Mouse (Mus musculus): ENCODE results near the gene Dhrs4. TPM values are rescaled to one million over a fixed set of nuclear protein-coding genes. Genes with fewer than 3 reads are reported as not detected.
A peak's percentile ranks its signal among the peaks of the same experiment; 100 is the strongest.

Dhrs4 gene
- polyA plus RNA-seq (2012; rRNA removed), result 38.9 and 44.7 TPM in 2 replicates

DNA sequence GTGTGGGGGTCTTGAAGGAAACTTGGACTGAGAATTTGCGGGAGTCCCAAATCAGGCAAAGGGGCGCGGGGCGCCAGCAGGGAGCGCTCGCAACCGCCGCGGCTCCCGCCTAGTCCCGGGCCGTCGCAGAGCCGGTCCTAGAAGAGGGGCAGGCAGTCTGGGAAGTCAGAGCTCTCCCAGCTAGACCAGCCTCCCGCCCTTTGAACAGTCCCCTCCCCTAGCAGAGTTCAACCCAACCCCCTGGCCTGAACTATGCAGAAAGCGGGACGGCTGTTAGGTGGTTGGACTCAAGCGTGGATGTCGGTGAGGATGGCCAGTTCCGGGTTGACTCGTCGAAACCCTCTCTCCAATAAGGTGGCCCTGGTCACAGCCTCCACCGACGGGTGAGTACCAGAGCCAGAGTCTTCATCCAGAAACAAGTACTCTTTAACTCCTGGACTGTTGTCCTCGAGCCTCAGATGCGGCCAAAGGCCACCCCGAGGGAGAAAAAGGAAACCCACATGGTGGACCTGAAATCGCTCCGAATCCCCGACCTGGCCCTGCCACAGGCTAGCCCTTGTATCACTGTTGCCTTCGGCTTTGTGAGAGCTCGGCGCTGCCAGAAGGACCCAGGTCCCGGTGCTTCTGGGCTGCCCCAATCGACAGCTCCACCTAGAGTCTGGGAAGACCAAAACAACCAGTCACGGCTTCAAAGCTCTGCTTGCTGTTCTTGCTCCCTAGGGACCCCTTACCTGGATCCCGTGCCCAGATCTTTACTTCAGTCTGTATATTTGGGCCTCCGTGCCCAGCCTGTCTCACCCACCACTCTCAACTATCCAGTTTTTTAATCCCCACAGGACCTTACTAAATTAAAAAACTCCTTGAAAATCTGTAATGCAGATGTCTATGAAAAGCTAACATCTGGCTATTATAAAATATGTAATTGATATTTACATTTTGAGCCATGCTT, at the start of gene Dhrs4:
Gene Dhrs4 (plus strand): TSS at position 108 of the 949 bp plus-strand sequence.
- DNase-seq (ENCODE audit: low spot score), result peak; percentile 69

GRCm38 (mm10) chr14:55430255-55430654, 48.3 kb upstream of the Dhrs4 start:
- no peak for DNase-seq (ENCODE audit: low spot score)

- no peak for DNase-seq (ENCODE audit: low spot score)
These were observed 45.5 kb upstream of the Dhrs4 start for GRCm38 (mm10) chr14:55433052-55433451.

DNA sequence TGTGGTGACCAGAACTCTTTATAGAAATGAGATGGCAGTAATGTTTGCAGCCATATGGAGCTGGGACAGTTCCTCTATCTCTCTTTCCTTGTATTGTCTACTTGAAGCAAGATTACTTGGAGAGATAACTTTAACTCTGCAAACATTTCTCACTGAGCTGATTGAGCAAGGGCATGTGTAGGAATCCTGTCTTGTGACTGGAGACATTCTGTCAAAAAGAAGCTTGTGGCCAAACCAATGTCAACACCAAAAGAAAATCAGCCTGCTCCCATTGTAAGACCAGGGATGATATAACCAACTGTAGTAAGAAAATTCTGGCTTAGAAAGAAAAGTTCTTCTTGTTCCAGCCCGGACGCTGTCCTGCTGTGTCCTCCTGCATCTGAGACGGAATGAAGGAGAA, 43.7 kb upstream of the Dhrs4 start:
- DNase-seq (ENCODE audit: low spot score), result no peak

GRCm38 (mm10) chr14:55437118-55437517, 41.4 kb upstream of the Dhrs4 start:
- DNase-seq (ENCODE audit: low spot score), result no peak

DNA sequence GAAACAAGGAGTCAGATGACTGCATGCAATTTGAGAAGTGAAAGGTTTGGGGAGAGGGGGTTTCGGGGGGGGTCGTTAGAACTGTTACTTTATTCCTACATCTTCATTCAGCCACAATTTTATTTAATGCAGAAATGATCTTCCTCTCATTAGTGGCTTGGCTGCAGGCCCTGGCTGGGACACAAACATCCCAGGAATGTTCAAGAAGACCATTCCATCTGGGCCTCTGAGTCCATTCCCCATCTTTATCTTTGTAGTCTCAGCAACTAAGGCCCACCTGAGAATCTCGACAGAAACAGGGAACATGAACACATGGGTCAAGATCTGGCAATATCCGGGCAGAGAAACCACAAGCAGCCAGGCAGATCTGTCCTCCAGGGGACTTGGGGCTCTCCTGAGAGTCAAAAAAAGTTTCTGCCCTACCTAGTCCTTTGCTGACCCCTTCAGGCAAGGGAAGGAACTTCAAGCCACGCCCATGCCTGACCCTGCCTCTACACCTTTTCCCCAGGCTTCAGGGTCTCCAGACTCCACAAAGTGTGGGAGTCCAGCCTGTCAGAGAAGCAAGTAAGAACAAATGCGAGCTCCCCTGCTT, 40.3 kb upstream of the Dhrs4 start:
- DNase-seq (ENCODE audit: low spot score), result peak; percentile 34

- no peak for DNase-seq (ENCODE audit: low spot score)
These were observed 20.9 kb upstream of the Dhrs4 start for GRCm38 (mm10) chr14:55457693-55458092.

DNA sequence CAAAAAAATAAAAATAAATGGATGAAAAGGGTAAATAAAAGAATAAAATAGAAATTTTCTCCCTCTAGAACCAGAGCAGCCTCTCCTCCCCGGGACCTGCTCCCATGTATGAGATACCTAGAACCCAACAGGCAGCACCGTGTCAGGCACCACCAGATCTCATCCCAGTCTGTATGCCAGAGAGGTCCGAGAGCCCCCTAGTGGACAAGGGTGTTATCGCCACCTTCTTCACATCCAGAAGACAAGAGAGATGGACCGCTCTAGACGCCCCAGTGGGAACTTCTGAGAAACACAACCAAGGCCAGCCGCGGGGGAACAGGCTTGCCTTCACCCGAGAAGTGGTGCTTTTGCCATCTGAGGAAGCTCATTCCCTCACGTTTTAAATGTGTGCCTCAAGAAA, 20.3 kb upstream of the Dhrs4 start:
- DNase-seq (ENCODE audit: low spot score), result no peak

DNA sequence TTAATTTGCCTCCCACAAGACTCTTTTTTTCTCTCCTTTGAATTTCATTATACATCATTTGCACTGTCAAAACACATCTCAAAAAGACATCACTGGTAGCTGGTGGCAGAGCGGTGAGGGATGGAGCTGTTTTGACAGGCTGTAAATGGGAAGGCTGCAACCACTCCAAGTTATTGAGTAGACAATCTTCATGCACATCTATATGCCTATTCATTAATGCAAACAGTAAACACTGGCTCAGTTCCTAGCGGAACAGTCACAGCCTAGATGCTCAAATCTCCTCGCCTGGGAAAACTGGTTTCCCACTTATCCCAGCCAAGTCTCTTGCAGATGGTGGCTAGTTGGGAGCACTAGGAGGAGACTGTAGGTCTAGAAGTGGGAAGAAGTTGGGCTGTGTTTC, 19.8 kb upstream of the Dhrs4 start:
- DNase-seq (ENCODE audit: low spot score), result no peak

GRCm38 (mm10) chr14:55459796-55460195, 18.8 kb upstream of the Dhrs4 start:
- no peak for DNase-seq (ENCODE audit: low spot score)

GRCm38 (mm10) chr14:55460297-55460696, 18.3 kb upstream of the Dhrs4 start:
- no peak for DNase-seq (ENCODE audit: low spot score)

DNA sequence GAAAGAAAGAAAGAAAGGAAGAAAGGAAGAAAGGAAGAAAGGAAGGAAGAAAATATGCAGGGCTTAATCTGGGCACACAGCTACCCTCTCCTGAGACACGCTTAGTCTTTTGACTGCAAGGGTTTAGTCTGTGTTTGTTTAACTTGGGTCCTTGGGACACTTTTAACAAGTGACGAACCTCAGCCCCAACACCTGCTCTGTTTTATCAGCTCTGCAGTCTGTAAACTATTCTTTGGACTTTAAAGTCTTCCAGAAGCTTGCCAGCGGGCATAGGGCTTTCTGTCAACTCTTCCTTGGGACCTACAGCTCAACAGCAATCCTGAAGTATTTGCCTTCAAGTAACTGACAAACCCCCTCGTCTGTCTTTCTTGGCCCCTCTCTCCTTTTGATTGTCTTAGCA, 16.8 kb upstream of the Dhrs4 start:
- DNase-seq (ENCODE audit: low spot score), result no peak

GRCm38 (mm10) chr14:55466481-55466880, 12.1 kb upstream of the Dhrs4 start:
- no peak for DNase-seq (ENCODE audit: low spot score)

DNA sequence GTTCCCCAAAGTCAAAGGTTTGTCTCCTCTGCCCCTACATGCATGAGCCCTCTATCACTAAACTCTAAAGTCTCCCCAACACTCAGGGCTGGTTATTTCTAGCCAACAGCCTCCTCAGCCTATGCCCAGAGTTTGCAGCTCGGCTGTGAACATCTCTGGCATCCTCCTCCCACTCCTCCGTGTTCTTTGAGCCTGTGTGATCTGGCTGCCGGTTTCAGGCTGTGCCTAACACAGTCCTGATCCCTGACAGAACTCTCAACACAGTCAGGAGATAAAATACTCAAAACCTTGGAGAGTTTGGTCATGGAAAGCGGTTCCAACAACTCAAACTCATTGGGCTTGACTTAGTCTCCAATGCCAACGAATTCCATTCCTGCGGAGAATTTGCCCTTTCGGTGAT, 11.4 kb upstream of the Dhrs4 start:
- no peak for DNase-seq (ENCODE audit: low spot score)

- DNase-seq (ENCODE audit: low spot score), result no peak
These were observed 10.2 kb upstream of the Dhrs4 start for GRCm38 (mm10) chr14:55468301-55468741.

- no peak for DNase-seq (ENCODE audit: low spot score)
These were observed 9.5 kb upstream of the Dhrs4 start for GRCm38 (mm10) chr14:55469041-55469440.

- no peak for DNase-seq (ENCODE audit: low spot score)
These were observed 8.7 kb upstream of the Dhrs4 start for GRCm38 (mm10) chr14:55469821-55470220.

- no peak for DNase-seq (ENCODE audit: low spot score)
These were observed 7.8 kb upstream of the Dhrs4 start for GRCm38 (mm10) chr14:55470806-55471205.

GRCm38 (mm10) chr14:55475654-55476053, 2.9 kb upstream of the Dhrs4 start:
- DNase-seq (ENCODE audit: low spot score), result no peak

GRCm38 (mm10) chr14:55477421-55477820, 1.1 kb upstream of the Dhrs4 start:
- no peak for DNase-seq (ENCODE audit: low spot score)

GRCm38 (mm10) chr14:55477829-55478228, 729 bp upstream of the Dhrs4 start:
- DNase-seq (ENCODE audit: low spot score), result no peak

GRCm38 (mm10) chr14:55479629-55480028, 1.1 kb downstream of the Dhrs4 start:
- DNase-seq (ENCODE audit: low spot score), result no peak

GRCm38 (mm10) chr14:55484430-55485085, 6.0 kb downstream of the Dhrs4 start:
- DNase-seq (ENCODE audit: low spot score), result no peak
